In genomic region chr19:23316851-23317250, GRCm38 (mm10) we compare ENCODE assay signal across 12 mouse cellular contexts.
"Had no signal": no experiment of that assay in that cellular context is flagged by ENCODE, and none has a peak within 500 bp of the region (broad histone marks: within the 10 kb centered on the region; RNA-seq: fewer than 3 reads in every experiment).

No protein-coding gene starts in this region.

- DNase-seq: kidney, adult 2 months; kidney, postnatal 25 days; layer of hippocampus, postnatal 36 days; liver, embryonic 13.5 days; lung, adult 2 months; lung, postnatal 14 days; lung, postnatal 4 days; midbrain, embryonic 14.5 days; retina, postnatal 1 day; right cerebral cortex, postnatal 25 days; spleen, adult 18-20 months; thymus, postnatal 36 days had no signal
